8 mouse cellular contexts compared by ENCODE assay signal in the genomic region with DNA sequence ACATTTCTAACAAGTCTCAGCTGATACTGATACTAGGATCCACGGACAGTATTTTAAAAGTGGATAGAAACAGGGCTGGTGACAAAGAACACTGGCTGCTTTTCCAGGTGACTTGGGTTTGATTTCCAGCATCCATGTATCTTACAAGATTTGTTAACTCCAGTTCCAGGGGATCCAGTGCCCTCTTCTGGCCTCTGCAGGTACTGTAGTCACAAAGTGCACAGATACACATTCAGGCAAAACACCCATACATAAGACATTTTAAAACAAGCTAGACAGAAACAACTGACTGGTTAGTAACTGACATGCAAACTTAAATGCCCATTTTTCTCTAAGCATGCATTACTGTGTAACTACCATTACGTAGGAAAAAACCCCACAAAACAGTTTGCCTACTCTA. TPM values are rescaled to one million over a fixed set of nuclear protein-coding genes. Genes with fewer than 3 reads are reported as not detected.
DNase-seq lines count a peak whose midpoint lies in the region; ATAC-seq lines count a peak whose summit lies in the region.

No protein-coding gene starts in this region.

- peaks cover 24% of the 10 kb centered on the region for H3K36me3 ChIP-seq in heart, embryonic 14.5 days (ENCODE audit: control insufficient read depth, insufficient read depth, low read length)
- H3K36me3 ChIP-seq in hindbrain, embryonic 14.5 days (replicated peaks; ENCODE audit: control insufficient read depth, insufficient read depth) = peaks cover 24% of the 10 kb centered on the region
- peaks cover 16% of the 10 kb centered on the region for H3K36me3 ChIP-seq in liver, embryonic 16.5 days (ENCODE audit: control insufficient read depth, insufficient read depth)

- no peak for ATAC-seq in heart, embryonic 14.5 days (ENCODE audit: insufficient number of reproducible peaks, insufficient read depth, low FRiP score, low read depth)
- ATAC-seq in hindbrain, embryonic 14.5 days (ENCODE audit: low FRiP score) = no peak
- ATAC-seq in liver, embryonic 16.5 days (ENCODE audit: low read depth) = no peak

- H3K9ac ChIP-seq in heart, embryonic 14.5 days (ENCODE audit: low read length) = no peak overlapping the region
- no peak overlapping the region for H3K9ac ChIP-seq in hindbrain, embryonic 14.5 days
- no peak overlapping the region for H3K9ac ChIP-seq in liver, embryonic 16.5 days (ENCODE audit: low read depth, low read length)

- peaks cover 5 to 20% of the 10 kb centered on the region in 2 experiments; a peak in 3 of 4 replicates for H3K4me1 ChIP-seq in heart, embryonic 14.5 days (ENCODE audit: control insufficient read depth in 2 of 2, insufficient read depth in 2 of 2, low read length in 2 of 2)
- H3K4me1 ChIP-seq in hindbrain, embryonic 14.5 days (replicated peaks; ENCODE audit: control insufficient read depth, insufficient read depth, low read length) = peaks cover 18% of the 10 kb centered on the region
- peaks cover 11% of the 10 kb centered on the region for H3K4me1 ChIP-seq in liver, embryonic 16.5 days (ENCODE audit: control insufficient read depth, low read depth, low read length)

- no peak overlapping the region for H3K27ac ChIP-seq in heart, embryonic 14.5 days (replicated peaks in 1 of 2; ENCODE audit: control insufficient read depth in 1 of 2, insufficient read depth in 1 of 2, low read depth in 2 of 2, low read length in 2 of 2)
- H3K27ac ChIP-seq in hindbrain, embryonic 14.5 days = no peak overlapping the region
- peak overlapping the region; percentile 70 for H3K27ac ChIP-seq in liver, embryonic 16.5 days (ENCODE audit: low read length)

- WGBS in heart, embryonic 14.5 days = 98% methylated on average over 2 of the region's 2 CpGs
- WGBS in hindbrain, embryonic 14.5 days = 87% methylated on average over 2 of the region's 2 CpGs
- 81% methylated on average over 2 of the region's 2 CpGs for WGBS in liver, embryonic 16.5 days (ENCODE audit: insufficient replicate concordance)

- no peaks in the 10 kb centered on the region for H3K27me3 ChIP-seq in heart, embryonic 14.5 days (ENCODE audit: control insufficient read depth, insufficient read depth, low read length)
- 0 out of 2 replicates have a peak, but pooled peaks cover 4% of the 10 kb centered on the region for H3K27me3 ChIP-seq in hindbrain, embryonic 14.5 days (ENCODE audit: control insufficient read depth, insufficient read depth, low read length)
- peaks cover 8% of the 10 kb centered on the region for H3K27me3 ChIP-seq in liver, embryonic 16.5 days (ENCODE audit: control insufficient read depth, insufficient read depth, low read depth, low read length)

- 0 out of 2 replicates have a peak, but pooled peaks cover 4% of the 10 kb centered on the region for H3K9me3 ChIP-seq in heart, embryonic 14.5 days (ENCODE audit: control insufficient read depth, low read length)
- no peaks in the 10 kb centered on the region for H3K9me3 ChIP-seq in hindbrain, embryonic 14.5 days (ENCODE audit: control insufficient read depth, low read length)
- H3K9me3 ChIP-seq in liver, embryonic 16.5 days (replicated peaks; ENCODE audit: control insufficient read depth, low read length) = no peaks in the 10 kb centered on the region

- no peak overlapping the region for H3K4me3 ChIP-seq in heart, embryonic 14.5 days (ENCODE audit: control insufficient read depth in 1 of 2, insufficient read depth in 1 of 2, low read depth in 1 of 2, low read length in 2 of 2)
- no peak overlapping the region for H3K4me3 ChIP-seq in hindbrain, embryonic 14.5 days (replicated peaks; ENCODE audit: low read length)
- no peak overlapping the region for H3K4me3 ChIP-seq in liver, embryonic 16.5 days (ENCODE audit: low read depth, low read length)

- 0 out of 2 replicates have a peak overlapping the region, but pooled peaks have one; percentile 90 for H3K4me2 ChIP-seq in heart, embryonic 14.5 days (ENCODE audit: low read length)
- peak overlapping the region; percentile 89 for H3K4me2 ChIP-seq in hindbrain, embryonic 14.5 days (replicated peaks)
- H3K4me2 ChIP-seq in liver, embryonic 16.5 days (ENCODE audit: low read depth, low read length) = 0 out of 2 replicates have a peak overlapping the region, but pooled peaks have one; percentile 73

- no peak for DNase-seq in heart, adult 8-10 months (ENCODE audit: low spot score)
- DNase-seq in CD4-positive helper T cell, adult 2 months (ENCODE audit: low read depth, low spot score) = peak; percentile 68
- DNase-seq in ZHBTc4 (ENCODE audit: low read depth, low spot score) = peak; percentile 90
- no peak for DNase-seq in hindbrain, embryonic 14.5 days (ENCODE audit: low spot score)
- DNase-seq in thymus, postnatal 4 days = peak; percentile 69
- no peak for DNase-seq in gastrocnemius, adult 18-20 months (ENCODE audit: low spot score)

RNA-seq across cellular contexts. Expression of a gene that starts 1.1 kb away (rescaled TPM):
- polyA plus RNA-seq in heart, embryonic 14.5 days (2014; fragmentation: Nextera tagmentation; extraction: Ambion mirVana) = 69.2 and 75.7 TPM in 2 replicates
- total RNA-seq in heart, adult 8-10 months (2022) = 100 to 1,000 TPM in 3 of 4 experiments, 10 to 100 TPM in 1; 97.9 to 110 (median 103) TPM
- 84.9 and 87.1 TPM in 2 replicates for polyA plus RNA-seq in hindbrain, embryonic 14.5 days (2014; fragmentation: Nextera tagmentation; extraction: Ambion mirVana)
- 36.5 and 46.0 TPM in 2 replicates for polyA plus RNA-seq in liver, embryonic 16.5 days (2015; fragmentation: Nextera tagmentation; extraction: Ambion mirVana)
- total RNA-seq in gastrocnemius, adult 18-20 months (2021) = 10 to 100 TPM; 65.7 to 75.8 TPM

RNA-seq across cellular contexts. Expression of a gene that starts 4.8 kb away (rescaled TPM):
- 153 and 172 TPM in 2 replicates for polyA plus RNA-seq in heart, embryonic 14.5 days (2014; fragmentation: Nextera tagmentation; extraction: Ambion mirVana)
- 100 to 1,000 TPM; 120 to 148 (median 126) TPM for total RNA-seq in heart, adult 8-10 months (2022)
- 0.07 and 0.09 TPM in 2 replicates for polyA plus RNA-seq in hindbrain, embryonic 14.5 days (2014; fragmentation: Nextera tagmentation; extraction: Ambion mirVana)
- 0.43 and 1.1 TPM in 2 replicates for polyA plus RNA-seq in liver, embryonic 16.5 days (2015; fragmentation: Nextera tagmentation; extraction: Ambion mirVana)
- total RNA-seq in gastrocnemius, adult 18-20 months (2021) = 100 to 1,000 TPM; 141 to 171 TPM

RNA-seq across cellular contexts. Expression of a gene that starts 16.6 kb away (rescaled TPM):
- 18.5 and 20.2 TPM in 2 replicates for polyA plus RNA-seq in heart, embryonic 14.5 days (2014; fragmentation: Nextera tagmentation; extraction: Ambion mirVana)
- total RNA-seq in heart, adult 8-10 months (2022) = 1 to 10 TPM; 1.1 to 1.6 (median 1.4) TPM
- not detected in 2 replicates for polyA plus RNA-seq in hindbrain, embryonic 14.5 days (2014; fragmentation: Nextera tagmentation; extraction: Ambion mirVana)
- polyA plus RNA-seq in liver, embryonic 16.5 days (2015; fragmentation: Nextera tagmentation; extraction: Ambion mirVana) = 2.0 and 5.6 TPM in 2 replicates
- 1,000 to 10,000 TPM; 2,763 to 3,247 TPM for total RNA-seq in gastrocnemius, adult 18-20 months (2021)

RNA-seq across cellular contexts. Expression of a gene that starts 21.8 kb away (rescaled TPM):
- polyA plus RNA-seq in heart, embryonic 14.5 days (2014; fragmentation: Nextera tagmentation; extraction: Ambion mirVana) = 16.5 and 17.8 TPM in 2 replicates
- total RNA-seq in heart, adult 8-10 months (2022) = 1 to 10 TPM; 4.2 to 4.9 (median 4.6) TPM
- 25.1 and 31.8 TPM in 2 replicates for polyA plus RNA-seq in hindbrain, embryonic 14.5 days (2014; fragmentation: Nextera tagmentation; extraction: Ambion mirVana)
- polyA plus RNA-seq in liver, embryonic 16.5 days (2015; fragmentation: Nextera tagmentation; extraction: Ambion mirVana) = 5.0 and 5.4 TPM in 2 replicates
- total RNA-seq in gastrocnemius, adult 18-20 months (2021) = 1 to 10 TPM; 1.8 to 2.1 TPM

RNA-seq across cellular contexts. Expression of a gene that starts 29.8 kb away (rescaled TPM):
- 216 and 225 TPM in 2 replicates for polyA plus RNA-seq in heart, embryonic 14.5 days (2014; fragmentation: Nextera tagmentation; extraction: Ambion mirVana)
- total RNA-seq in heart, adult 8-10 months (2022) = 100 to 1,000 TPM; 110 to 126 (median 118) TPM
- 169 and 194 TPM in 2 replicates for polyA plus RNA-seq in hindbrain, embryonic 14.5 days (2014; fragmentation: Nextera tagmentation; extraction: Ambion mirVana)
- polyA plus RNA-seq in liver, embryonic 16.5 days (2015; fragmentation: Nextera tagmentation; extraction: Ambion mirVana) = 80.3 and 86.5 TPM in 2 replicates
- 100 to 1,000 TPM; 126 to 132 TPM for total RNA-seq in gastrocnemius, adult 18-20 months (2021)

Comparison
In these comparisons a context has a peak if more than half of its experiments do, and no peak if none do; other contexts are left out.
1. DNase-seq: peak in CD4-positive helper T cell, adult 2 months (single experiment), ZHBTc4 (single experiment) and thymus, postnatal 4 days (single experiment); none in heart, adult 8-10 months (single experiment), hindbrain, embryonic 14.5 days (single experiment) and gastrocnemius, adult 18-20 months (single experiment).
2. RNA of a gene that starts 4.8 kb away (polyA plus RNA-seq): 153 to 172 TPM in heart, embryonic 14.5 days; 0.43 to 1.1 TPM in liver, embryonic 16.5 days and 0.07 to 0.09 TPM in hindbrain, embryonic 14.5 days; every median in the first group is over 10 times any median in the second.
3. Peak in every context shown above with its lines, with median percentiles within 50 percentile points of each other: H3K4me2 ChIP-seq.